Mouse (Mus musculus): ENCODE results near the gene Stk24.
A peak's percentile ranks its signal among the peaks of the same experiment; 100 is the strongest.

Gene Stk24

DNA sequence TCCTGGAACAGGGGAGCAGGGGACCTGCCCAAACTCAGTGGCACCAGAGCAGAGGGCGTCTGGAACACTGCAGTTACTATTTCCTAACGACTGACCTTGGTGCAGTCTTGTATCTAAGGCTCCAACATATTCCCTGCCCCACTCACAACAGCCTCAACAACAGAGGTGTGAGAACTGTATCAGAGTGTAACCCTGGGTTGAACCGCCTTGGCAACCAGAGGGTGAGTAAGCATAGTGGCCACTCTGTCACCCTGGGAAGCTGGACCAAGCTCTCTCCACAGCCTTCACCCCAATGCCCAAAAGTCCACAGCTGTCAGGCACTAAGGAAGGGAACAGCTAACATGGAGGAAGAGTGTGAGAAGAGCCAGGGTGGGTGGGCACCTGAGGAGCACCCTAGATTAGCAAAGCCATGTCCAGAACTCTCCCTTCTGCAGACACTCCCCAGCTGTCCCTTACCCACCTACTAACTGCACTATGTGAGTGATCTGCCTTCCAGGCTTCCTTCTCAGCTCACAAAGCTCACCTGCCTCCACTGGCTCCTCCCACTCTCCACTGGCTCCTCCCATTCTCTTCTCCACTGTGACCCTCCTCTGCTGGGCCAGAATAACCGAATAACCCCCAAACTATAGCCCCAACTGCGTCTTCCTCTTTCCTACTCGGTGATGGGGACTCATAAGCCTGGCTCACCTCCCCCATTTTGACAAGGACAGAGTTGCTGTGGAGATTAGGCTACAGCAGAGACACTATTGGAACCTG, 69.3 kb downstream of the Stk24 start:
- DNase-seq, result no peak

DNA sequence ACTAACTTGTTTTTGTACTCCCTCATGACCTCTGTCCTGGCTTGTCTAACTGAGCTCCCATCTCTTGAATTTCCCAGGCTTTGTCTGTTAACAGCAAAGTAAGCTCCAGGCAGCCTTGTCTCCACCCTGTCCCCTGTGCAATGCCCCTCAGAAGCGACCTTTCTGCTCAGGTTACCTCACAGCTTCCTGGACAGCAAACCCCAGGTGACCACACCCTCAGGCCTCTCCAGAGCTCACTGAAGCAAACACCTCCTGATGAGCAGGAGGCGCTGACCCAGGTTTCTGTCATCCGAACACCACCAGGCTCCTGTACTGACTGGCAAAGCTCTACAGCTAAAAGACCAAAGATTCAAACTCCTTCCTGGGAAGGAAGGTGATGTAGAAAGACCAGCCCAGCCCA, 69.9 kb downstream of the Stk24 start:
- DNase-seq, result no peak

DNA sequence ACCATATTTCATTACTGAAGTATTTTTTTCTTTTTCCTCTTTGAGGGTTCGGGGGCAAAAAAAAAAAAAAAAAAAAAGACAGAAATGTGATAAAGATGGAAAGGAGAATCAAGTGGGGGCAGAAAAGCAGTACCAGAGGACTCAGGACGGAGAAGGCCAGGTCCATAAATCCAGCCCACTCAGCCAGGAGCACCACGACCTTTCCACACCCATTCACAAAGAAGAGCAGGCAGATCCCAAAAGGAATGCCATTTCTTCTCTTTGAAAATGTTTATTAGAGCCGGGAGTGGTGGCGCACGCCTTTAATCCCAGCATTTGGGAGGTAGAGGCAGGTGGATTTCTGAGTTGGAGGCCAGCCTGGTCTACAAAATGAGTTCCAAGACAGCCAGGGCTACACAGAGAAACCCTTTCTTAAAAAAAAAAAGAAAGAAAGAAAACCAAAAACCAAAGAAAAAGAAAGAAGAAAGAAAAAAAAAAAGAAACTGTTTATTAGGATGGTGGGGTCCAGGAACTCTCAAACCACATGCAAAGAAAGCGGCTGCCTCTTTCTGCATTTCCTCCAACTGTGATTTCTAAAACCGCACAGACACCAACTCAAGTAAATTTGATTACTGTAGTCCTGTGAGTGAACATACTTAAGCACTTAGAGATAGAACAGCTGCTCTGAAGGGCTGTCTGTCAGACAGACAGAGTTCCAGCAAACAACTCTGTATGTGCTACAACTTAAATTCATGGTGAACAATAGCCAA, 74.3 kb downstream of the Stk24 start:
- no peak for DNase-seq

DNA sequence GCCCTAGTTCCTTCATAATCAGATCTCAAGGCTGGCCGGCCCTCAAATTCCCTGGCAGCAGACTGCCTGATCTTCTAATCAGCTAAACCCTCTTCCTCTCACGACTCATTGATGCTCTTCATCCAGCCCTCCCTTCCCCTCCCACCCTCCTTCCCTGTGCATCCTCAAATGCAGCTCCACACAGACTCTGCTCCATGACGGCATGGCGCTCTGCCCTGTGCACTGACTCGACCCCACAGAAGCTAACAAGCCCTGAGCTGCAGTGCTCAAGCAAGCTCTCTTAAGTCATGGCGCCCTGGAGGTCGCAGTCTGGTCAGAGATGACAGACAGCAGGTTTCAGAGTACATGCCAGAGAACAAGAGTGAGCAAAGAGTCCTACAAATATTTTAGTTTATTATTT, 75.3 kb downstream of the Stk24 start:
- DNase-seq, result no peak

DNA sequence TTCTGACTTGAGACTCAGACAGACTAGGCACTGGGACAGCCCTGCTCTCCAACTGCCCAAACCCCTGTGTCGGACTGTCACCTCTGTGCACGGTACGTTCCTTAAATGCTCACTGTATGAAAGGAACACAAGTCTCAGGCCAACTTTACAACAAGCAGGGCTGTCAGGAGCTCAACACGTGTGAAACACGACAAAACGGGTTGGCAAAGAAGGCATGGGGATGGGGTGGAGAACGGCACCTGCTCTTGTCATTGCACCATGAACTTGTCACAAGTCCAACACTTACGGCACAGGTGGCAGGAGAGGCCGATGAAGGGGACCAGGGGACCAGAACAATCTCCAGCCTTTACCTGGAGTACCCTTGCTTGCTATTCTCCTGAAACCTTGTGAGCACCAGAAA, 80.7 kb downstream of the Stk24 start:
- no peak for DNase-seq

DNA sequence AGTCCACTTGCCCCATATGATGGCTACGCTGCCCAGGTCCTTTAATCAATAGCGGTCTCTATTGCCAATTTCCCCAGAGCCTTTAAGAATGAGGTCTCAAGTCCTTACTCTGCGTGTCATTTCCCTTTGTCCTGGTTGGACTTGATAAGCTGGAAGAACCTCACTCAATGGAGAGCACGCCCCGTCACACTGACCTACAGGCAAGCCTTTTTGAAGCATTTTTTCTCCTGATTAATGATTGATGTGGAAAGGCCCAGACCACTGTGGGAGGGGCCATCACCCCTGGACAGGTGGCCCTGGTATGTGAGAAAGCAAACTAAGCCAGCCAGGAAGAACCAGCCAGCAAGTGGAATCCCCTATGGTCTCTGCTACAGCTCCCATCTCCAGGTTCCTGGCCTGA, 81.3 kb downstream of the Stk24 start:
- peak; percentile 51 to 74 for DNase-seq

DNA sequence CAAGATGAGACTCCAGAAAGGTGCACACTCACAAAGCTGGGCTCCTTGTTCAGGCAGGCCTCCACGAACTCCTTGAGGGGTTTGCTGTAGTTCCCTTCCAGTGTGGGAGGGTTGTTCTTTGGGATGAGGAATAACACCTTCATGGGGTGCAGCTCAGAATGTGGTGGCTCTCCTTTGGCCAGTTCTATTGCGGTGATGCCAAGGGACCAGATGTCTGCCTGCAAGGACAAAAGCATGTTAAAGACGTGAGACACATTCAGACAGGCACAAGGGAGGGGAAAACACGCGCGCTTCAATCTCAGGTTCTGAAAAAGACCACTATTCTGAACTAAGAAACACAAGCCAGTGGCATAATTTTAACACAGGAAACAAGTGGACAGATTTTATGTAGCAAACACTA, 82.7 kb downstream of the Stk24 start:
- DNase-seq, result no peak

DNA sequence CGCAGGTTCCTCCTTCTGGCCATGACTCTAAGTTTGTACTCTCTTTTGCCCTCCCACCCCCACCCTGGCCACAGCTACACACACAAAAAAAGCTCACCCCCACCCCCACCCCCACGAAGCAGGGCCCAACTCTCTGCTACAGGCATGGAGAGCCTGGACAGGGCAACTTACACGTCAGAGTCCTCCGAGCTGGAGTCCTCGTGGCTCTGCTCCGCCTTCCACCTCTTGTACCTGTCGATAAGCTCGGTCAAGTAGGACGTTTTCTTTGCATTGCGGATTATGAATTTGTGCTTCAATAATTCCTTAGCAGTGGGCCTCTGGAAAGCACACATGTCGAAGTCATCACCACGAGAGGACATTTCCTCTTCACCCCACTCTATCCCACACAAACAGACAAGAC, 85.3 kb downstream of the Stk24 start:
- no peak for DNase-seq

DNA sequence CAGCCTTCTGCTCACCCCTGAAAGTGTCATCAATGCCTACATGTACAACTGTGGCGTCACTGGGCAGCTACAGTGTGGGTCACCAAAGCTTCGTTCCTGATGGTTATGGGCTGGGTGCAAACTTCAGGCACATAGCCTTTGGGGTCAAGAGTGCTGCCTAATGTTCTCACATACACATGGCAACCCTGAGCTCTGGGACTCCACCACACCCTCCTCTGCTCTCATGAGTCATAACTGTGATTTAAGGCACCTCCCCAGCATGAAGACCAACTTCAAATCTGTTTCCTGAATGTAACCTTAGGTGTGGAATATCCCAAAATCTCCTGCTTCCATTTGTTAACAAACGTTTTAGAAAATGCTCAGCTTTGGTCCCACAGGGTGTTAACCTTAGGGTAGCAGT, 87.4 kb downstream of the Stk24 start:
- DNase-seq, result no peak

DNA sequence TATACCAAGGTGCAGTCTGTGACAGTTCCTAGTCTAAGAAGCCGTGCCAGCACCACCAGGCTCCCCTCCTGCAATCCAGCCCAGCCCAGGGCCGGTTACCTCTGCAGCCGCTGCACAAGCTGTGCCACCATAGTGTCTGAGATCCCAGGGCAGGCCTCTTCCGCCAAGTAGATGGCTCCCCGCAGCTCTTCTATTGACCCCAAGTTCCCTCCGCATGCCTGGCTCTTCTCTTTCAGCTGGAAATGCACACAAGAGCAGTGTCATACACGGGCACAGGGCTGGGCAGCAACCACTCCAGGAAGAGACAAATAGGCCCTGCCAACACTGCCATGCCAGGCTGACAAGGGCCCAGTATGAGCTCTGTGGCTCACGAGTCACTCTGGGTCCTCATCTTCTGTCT, 87.9 kb downstream of the Stk24 start:
- no peak for DNase-seq

DNA sequence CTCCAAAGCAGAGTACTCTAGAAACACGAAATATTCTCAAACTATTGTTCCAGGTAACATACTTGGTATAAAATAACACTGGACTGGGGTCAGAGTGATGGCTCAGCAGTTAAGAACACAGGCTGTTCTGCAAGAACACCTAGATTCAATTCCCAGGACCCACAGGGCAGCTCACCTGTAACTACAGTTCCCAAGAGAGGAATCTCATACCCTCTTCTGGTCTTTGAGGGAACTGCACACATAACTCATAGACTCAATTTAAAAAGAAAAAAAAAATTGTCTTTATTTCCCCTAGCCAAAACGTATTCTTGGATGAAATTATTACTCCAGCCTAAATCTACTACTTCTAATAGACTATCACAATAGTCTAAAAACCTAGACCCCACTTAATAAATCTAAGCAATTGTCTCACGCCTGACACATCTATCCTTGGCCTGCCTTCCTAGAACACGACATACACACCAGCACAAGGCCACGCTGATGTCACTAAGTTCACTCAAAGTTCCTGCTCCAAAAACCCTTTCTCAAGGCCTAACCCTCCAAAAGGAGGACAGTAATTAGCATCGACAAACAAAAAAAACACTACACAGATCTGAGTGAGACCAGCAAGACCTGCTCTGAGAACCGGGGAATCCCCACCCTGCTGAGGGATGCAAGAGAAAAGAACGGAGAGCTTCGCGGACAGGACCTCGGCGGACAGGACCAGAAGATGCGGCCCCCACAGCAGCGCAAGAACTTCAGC, 94.3 kb downstream of the Stk24 start:
- DNase-seq, result no peak

DNA sequence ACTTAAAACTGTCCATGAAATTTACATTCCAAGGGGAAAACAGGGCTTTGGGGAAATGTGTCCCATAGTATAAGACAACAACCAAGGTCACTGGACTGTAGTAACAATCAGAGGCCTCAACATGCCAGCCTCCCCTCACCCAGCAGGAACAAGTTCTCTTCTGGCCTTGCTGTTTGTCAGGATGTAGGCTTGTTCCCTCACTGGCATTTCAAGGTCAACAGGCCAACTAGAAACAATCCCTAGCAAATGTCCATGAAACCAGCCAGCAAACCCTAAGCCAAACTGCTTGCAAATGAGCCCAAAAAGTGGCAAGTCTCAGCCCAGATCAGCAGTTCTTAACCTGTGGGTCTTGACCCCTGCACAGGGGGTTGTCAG, 98.5 kb downstream of the Stk24 start:
- DNase-seq, result no peak

DNA sequence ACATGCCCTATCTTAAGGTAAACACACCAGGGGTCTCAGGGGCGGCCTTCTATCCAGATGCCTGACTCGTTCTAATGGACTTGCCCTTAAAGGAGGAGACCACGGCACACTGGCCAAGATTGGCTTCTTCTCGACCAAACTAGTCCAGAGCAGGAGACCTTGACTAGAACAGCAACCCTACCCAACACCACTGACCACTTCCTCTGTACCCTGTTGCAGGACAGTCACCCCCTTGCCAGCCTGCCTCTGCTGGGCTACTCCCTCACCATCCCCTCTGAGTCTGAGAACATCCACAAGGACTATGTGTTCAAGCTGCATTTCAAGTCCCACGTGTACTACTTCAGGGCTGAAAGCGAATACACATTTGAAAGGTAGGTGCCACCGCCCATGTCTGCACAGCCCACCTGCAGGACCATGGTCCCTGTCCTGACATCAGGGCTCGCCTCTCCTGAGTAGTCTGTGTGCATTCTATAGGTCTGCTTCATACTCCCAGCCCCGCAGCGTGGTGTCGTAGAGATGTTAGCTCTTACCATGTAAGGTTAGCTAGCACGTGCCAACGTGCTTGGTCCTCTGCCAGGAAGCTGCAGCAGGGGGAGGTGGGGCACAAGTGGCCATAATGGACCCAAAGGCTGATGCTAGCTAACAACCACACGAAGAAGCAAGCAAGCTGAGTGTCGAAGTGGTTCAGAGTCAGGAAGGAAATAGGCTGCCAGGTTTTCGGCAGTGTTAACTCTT, 99.0 kb downstream of the Stk24 start:
- DNase-seq, result no peak

DNA sequence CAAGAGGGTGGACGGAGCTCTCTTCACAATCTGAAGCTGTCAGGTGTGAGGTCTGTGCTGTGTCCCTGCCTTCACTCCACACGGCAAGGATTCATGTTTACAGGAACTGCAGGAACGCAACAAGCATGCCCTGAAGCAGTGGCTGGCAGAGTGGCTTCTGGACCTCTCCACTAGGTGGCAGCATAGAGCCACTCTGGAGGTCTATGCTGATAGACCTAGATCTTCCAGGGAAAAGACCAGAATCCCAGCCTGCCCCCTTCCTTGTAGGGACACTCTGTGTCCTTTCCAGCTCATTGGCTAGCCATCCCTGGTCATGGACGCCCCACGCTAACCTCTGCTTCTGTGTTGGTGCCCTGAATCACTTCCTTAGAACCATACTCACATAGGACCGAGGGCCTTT, 100.7 kb downstream of the Stk24 start:
- peak; percentile 91 for DNase-seq

DNA sequence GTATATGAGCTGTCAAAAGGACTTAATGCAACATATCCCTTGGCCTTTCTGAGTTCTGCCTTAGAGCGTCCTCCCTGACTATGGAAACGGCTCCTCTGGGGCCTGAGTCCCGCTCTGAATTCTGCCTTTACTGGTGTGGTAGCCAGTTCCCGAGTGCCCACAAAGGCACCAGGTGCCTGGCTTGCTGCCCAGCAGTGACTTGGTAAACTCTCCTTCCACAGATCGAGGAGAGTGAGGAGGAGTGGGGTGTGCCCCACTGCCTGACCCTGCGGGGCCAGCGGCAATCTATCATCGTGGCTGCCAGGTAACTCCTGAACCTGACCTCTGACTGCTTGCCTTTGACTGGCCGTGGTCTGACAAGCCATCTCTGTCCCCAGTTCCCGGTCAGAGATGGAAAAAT, 103.8 kb downstream of the Stk24 start:
- no peak for DNase-seq

DNA sequence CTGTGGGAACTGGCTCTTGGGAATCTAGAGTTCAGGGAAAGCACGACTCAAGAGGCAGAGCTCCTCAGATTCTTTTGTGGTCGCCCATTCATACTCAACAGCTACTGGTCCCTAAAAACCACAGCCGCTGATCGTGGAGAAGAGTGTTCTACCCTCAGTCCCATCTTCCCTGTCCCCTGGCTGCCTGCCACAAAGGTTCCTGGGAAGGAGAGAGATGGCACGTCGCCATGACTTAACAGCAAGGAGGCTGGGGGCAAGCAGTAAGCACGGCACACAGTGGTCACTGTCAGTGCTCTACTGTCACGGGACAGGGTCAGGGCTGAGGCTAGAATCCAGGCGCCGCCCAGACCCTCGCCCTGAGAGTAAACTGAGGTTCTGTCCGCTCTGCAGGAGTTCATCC, 104.8 kb downstream of the Stk24 start:
- DNase-seq, result no peak

DNA sequence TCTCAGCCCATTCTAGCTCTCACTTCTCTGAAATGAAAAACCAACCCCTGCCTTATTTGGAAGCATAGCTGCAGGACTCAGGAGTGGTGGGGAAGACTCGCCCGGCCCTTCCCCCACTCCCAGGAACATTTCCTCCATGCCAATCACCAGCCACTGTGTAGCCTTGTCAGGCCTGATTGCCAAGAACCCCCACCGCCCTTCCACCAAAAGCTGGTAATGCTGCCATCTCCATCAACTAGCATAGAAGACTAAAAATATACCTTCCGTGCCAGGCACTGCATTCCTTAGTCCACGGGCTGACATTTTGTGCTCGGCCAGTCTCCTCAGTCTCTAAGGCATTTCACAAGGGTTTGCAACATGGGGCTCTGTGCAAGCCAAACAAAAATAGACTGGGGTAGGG, 109.3 kb downstream of the Stk24 start:
- DNase-seq, result no peak

DNA sequence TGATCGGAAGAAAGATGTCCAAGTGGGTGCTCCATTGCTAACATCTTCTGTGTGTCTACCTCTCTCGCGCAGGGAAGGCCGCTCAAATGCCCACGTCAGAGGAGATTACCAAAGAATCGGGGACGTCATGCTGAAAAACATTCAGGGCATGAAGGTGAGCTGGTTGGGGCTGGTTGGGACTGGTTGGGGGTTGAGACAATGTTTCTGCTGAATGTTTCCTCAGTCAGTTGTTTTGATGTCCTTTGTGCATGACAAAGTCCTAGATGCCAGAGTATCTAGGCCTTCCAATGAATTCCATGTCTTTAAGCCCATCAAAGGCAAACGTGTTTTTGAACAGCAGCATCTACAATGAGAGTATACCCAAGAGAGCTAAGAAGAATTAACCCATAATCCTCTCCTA, 112.0 kb downstream of the Stk24 start:
- DNase-seq, result no peak

DNA sequence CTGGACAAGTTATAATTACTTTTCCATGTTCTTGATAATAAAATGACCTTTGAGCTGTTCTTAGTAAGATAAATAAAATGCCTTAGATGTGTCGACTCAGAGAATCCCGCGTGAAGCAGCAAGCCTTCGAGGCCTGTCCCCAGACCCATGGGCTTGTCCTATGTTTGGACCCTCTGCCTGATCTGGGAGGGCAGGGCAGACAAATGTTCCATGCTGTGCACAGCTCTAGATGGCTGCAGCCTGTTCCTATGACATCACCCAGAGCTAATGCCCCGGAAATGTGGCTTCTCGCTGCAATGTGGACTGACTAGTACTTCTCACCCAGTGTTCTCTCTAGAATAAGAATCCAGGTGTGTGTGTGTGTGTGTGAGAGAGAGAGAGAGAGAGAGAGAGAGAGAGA, 115.4 kb downstream of the Stk24 start:
- no peak for DNase-seq

DNA sequence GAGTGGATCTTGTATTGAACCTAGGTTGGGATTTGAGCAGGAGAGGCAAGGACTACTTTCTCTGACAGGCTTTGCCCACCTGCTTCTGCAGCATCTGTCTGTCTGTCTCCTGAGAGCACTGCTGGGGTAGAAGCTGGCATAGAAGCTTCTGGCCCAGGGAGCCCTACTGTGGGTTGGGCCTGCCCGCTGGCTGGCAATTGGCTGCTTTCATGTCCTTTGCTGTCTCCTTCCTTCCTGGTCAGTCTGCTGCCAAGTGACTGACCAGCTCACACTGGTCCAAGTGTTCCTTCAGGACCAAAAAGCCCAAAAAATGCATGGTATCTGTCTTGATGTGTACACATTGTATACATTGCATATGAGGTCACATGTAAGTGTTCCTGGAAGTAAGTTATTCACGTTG, 115.9 kb downstream of the Stk24 start:
- no peak for DNase-seq

DNA sequence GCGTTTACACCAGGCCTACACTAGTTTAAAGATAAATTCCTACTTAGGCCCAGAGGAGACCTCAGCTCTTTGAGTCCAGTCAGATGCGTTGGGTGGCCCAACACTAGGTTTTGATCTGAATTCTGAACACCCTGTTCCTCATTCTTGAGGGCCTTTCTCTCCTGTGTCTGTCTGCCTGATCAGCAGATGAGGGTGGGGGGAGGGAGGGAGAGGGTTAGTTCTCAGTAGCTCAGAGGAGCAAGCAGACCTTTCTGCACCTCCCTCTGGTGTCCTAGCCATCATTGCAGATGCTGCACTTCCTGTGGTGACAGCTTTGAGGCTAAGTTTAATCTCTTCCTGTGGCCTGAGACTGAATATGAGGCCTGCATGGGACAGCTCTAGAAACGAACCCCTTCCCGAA, 117.2 kb downstream of the Stk24 start:
- DNase-seq, result no peak

DNA sequence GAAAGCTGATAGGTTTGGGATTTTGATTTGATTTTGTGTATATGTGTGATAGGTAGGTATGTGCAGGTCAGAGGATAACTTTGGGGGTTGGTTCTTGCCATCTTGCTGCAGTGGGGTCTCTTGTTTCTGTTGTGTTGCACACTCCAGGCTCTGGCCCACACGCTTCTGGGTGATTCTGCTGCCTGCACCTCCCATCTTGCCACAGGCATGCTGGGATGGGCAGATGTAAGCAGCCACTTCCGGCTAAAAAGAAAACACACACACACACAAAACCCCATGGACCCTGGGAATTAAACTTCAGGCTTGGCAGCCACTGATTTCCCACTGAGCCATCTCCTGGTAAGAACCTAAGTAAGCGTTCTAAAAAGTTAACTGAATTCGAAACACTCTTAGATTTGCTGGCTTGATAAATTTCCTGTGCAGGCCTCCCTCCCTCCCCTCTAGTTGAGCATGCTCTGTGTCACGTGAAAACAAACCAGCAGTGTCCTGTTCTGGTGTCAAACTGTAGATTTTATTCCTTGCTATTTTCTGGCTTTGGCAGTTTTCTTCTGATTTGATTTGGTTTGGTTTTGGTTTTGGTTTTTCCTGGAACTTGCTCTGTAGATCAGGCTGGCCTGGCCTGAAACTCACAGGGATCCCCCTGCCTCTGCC, 118.5 kb downstream of the Stk24 start:
- no peak for DNase-seq

DNA sequence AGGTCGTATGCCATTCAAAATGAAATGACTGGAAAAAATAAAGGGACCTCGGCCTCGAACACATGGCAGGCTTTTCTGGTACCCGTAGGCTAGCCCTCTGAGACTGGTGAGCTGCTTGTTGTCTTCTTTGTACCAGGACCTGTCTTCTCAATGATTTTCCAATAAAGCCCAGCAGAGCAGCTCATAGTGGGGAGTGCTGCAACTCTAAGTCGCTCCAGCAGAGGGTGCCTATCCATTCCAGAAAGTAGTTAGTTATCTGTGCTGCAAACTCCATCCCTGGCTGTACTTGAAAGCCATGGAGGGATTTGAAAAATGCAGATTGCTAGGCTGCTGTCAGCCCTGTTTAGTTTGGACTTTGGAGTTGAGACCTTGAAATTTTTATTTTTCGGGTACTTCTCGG, 120.0 kb downstream of the Stk24 start:
- DNase-seq, result peak; percentile 75 to 76
